Mouse (Mus musculus): ENCODE results near the gene March8. TPM values are rescaled to one million over a fixed set of nuclear protein-coding genes. Genes with fewer than 3 reads are reported as not detected.

March8 gene
- total RNA-seq, 2 experiments from 2014 or later, result 23.4 to 24.9 TPM

- intact Hi-C loops (cut with DNase I), result no loop called here
- DNase-seq, result no peak
These were observed 68.9 kb downstream of the March8 start for GRCm38 (mm10) chr6:116406680-116407079.

GRCm38 (mm10) chr6:116407216-116407615 is 69.4 kb downstream of the March8 start:
- intact Hi-C loops (cut with DNase I), result no loop called here
- DNase-seq, result no peak

- DNase-seq, result no peak
- intact Hi-C loops (cut with DNase I), result no loop called here
These were observed 70.3 kb downstream of the March8 start for GRCm38 (mm10) chr6:116407956-116408657.

- intact Hi-C loops (cut with DNase I), result no loop called here
- no peak for DNase-seq
These were observed 72.6 kb downstream of the March8 start for GRCm38 (mm10) chr6:116410436-116410835.

GRCm38 (mm10) chr6:116411716-116412115 is 73.9 kb downstream of the March8 start:
- no peak for DNase-seq
- intact Hi-C loops (cut with DNase I), result no loop called here

- DNase-seq, result no peak
- intact Hi-C loops (cut with DNase I), result no loop called here
These were observed 74.9 kb downstream of the March8 start for GRCm38 (mm10) chr6:116412546-116413325.

GRCm38 (mm10) chr6:116415126-116415676 is 77.4 kb downstream of the March8 start:
- intact Hi-C loops (cut with DNase I), result no loop called here

GRCm38 (mm10) chr6:116416000-116416552 is 78.3 kb downstream of the March8 start:
- intact Hi-C loops (cut with DNase I), result no loop called here
- no peak for DNase-seq

More at GRCm38 (mm10) chr6:116415126-116415676, 77.4 kb downstream of the March8 start:
- DNase-seq, result no peak

GRCm38 (mm10) chr6:116417518-116418315 is 79.9 kb downstream of the March8 start:
- no peak for DNase-seq
- intact Hi-C loops (cut with DNase I), result no loop called here

- no peak for DNase-seq
- intact Hi-C loops (cut with DNase I), result no loop called here
These were observed 80.7 kb downstream of the March8 start for GRCm38 (mm10) chr6:116418487-116418886.

- intact Hi-C loops (cut with DNase I), result loop anchor here (5.0 kb wide), 1 partner anchor 137 kb away; no protein-coding TSS in a partner anchor
- no peak for DNase-seq
These were observed 81.9 kb downstream of the March8 start for GRCm38 (mm10) chr6:116419699-116420098.

- no peak for DNase-seq
- intact Hi-C loops (cut with DNase I), result loop anchor here (5.0 kb wide), 1 partner anchor 138 kb away; no protein-coding TSS in a partner anchor
These were observed 82.4 kb downstream of the March8 start for GRCm38 (mm10) chr6:116420271-116420670.

- intact Hi-C loops (cut with DNase I), result loop anchor here (5.0 kb wide), 1 partner anchor 141 kb away; no protein-coding TSS in a partner anchor
- DNase-seq, result no peak
These were observed 85.2 kb downstream of the March8 start for GRCm38 (mm10) chr6:116422991-116423390.

GRCm38 (mm10) chr6:116423664-116424063 is 85.8 kb downstream of the March8 start:
- no peak for DNase-seq
- intact Hi-C loops (cut with DNase I), result loop anchor here (5.0 kb wide), 1 partner anchor 141 kb away; no protein-coding TSS in a partner anchor

- no peak for DNase-seq
- intact Hi-C loops (cut with DNase I), result no loop called here
These were observed 89.7 kb downstream of the March8 start for GRCm38 (mm10) chr6:116427552-116427951.

GRCm38 (mm10) chr6:116428282-116428681 is 90.5 kb downstream of the March8 start:
- intact Hi-C loops (cut with DNase I), result no loop called here
- DNase-seq, result no peak

- intact Hi-C loops (cut with DNase I), result no loop called here
- no peak for DNase-seq
These were observed 101.0 kb downstream of the March8 start for GRCm38 (mm10) chr6:116438864-116439263.

GRCm38 (mm10) chr6:116439531-116439930 is 101.7 kb downstream of the March8 start:
- intact Hi-C loops (cut with DNase I), result no loop called here
- DNase-seq, result no peak

GRCm38 (mm10) chr6:116440447-116440846 is 102.6 kb downstream of the March8 start:
- no peak for DNase-seq
- intact Hi-C loops (cut with DNase I), result no loop called here

- intact Hi-C loops (cut with DNase I), result no loop called here
- DNase-seq, result no peak
These were observed 103.0 kb downstream of the March8 start for GRCm38 (mm10) chr6:116440849-116441248.

Data from gastrocnemius, postnatal 36 days (tissue).